Mouse (Mus musculus) liver, adult 2 months (tissue): ENCODE measurements around the gene P2ry4.

Experiments used
- CTCF ChIP-seq: fragments of 200-500 bp; IDR thresholded peaks from 2 replicates; pipeline ENCODE4 v1.5.1; 2011; ENCODE audit warnings: low read depth, low read length, control low read depth
- POLR2A ChIP-seq: fragments of 200-500 bp; IDR thresholded peaks from 2 replicates; pipeline ENCODE4 v1.6.1; 2011; ENCODE audit warnings: low read length, control low read depth; ENCODE audit not compliant: insufficient read depth; ENCODE audit errors: extremely low read depth

DNA sequence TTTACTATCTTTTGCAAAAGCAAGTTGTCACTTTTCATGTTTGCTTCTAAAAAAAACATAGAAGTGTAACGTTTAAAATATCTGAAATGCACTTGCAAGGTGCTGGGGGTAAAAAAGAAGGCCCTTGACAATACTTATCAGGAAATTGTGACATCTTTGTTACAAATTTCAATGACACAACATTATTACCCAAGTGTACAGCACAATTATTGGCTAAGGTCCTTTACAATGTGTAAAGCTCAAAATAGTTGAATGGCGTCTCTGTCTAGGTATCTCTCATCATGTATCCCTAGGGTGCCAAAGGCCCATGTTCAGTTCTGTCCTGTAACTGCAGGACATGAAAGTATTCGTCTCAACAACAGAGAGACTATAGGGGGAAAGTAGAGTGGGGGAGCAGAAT, 38.6 kb downstream of the P2ry4 start:
- no peak for TF ChIP-seq CTCF
- no peak for TF ChIP-seq POLR2A
